In genomic region chr3:144201794-144202573, GRCm38 (mm10) we compare ENCODE assay signal across 8 mouse cellular contexts. TPM values are rescaled to one million over a fixed set of nuclear protein-coding genes. Genes with fewer than 3 reads are reported as not detected.
DNase-seq lines count a peak whose midpoint lies in the region; ATAC-seq lines count a peak whose summit lies in the region.

No protein-coding gene starts in this region.

- peak overlapping the region; percentile 66 for H3K9ac ChIP-seq in forebrain, embryonic 16.5 days (replicated peaks; ENCODE audit: low read depth, low read length)

- 0% methylated on average over 61 of the region's 64 CpGs for WGBS in forebrain, embryonic 16.5 days
- WGBS in hindbrain, embryonic 10.5 days = 1% methylated on average over 64 of the region's 64 CpGs

- DNase-seq in ES-CJ7 (ENCODE audit: low read depth, low spot score) = peak; percentile 79
- peak; percentile 62 for DNase-seq in c-Kit-positive CD71-positive TER-119-negative erythroid progenitor cells, embryonic 14.5 days (ENCODE audit: low read depth)
- DNase-seq in hindbrain, embryonic 10.5 days (ENCODE audit: low spot score) = peak; percentile 90
- peak; percentile 67 to 80 for DNase-seq in layer of hippocampus, postnatal 14 days (ENCODE audit: low spot score in 2 of 2)
- DNase-seq in right cerebral cortex, adult 2 months (ENCODE audit: low spot score in 2 of 2) = peak; percentile 64 to 71
- DNase-seq in urinary bladder, postnatal 10 days (ENCODE audit: low spot score) = peak; percentile 74

- peak; percentile 37 for ATAC-seq in forebrain, embryonic 16.5 days
- ATAC-seq in megakaryocyte, adult 5-6 weeks (ENCODE audit: poor library complexity, severe bottlenecking) = peak; percentile 39

- H3K27me3 ChIP-seq in forebrain, embryonic 16.5 days (replicated peaks; ENCODE audit: control insufficient read depth, insufficient read depth, low read length) = no peaks in the 10 kb centered on the region
- peaks cover 16% of the 10 kb centered on the region for H3K27me3 ChIP-seq in hindbrain, embryonic 10.5 days (ENCODE audit: insufficient read depth, poor library complexity, severe bottlenecking)

- no peaks in the 10 kb centered on the region for H3K9me3 ChIP-seq in forebrain, embryonic 16.5 days (ENCODE audit: control insufficient read depth, low read length)
- H3K9me3 ChIP-seq in hindbrain, embryonic 10.5 days = no peaks in the 10 kb centered on the region

- H3K4me2 ChIP-seq in forebrain, embryonic 16.5 days (ENCODE audit: low read length) = peak overlapping the region; percentile 88

- peak overlapping the region; percentile 98 for H3K27ac ChIP-seq in forebrain, embryonic 16.5 days (ENCODE audit: low read length)
- peak overlapping the region; percentile 99 for H3K27ac ChIP-seq in hindbrain, embryonic 10.5 days

- H3K4me3 ChIP-seq in forebrain, embryonic 16.5 days (replicated peaks; ENCODE audit: low read length) = peak overlapping the region; percentile 83
- peak overlapping the region; percentile 89 for H3K4me3 ChIP-seq in hindbrain, embryonic 10.5 days

- H3K4me1 ChIP-seq in forebrain, embryonic 16.5 days (replicated peaks; ENCODE audit: control insufficient read depth, insufficient read depth, low read length) = peaks cover 55% of the 10 kb centered on the region
- peaks cover 60% of the 10 kb centered on the region for H3K4me1 ChIP-seq in hindbrain, embryonic 10.5 days (replicated peaks)

- H3K36me3 ChIP-seq in forebrain, embryonic 16.5 days (ENCODE audit: control insufficient read depth, insufficient read depth) = no peaks in the 10 kb centered on the region
- H3K36me3 ChIP-seq in hindbrain, embryonic 10.5 days = peaks cover 19% of the 10 kb centered on the region; the same call in 1 of the 2 replicates

RNA-seq across cellular contexts. Expression of gene Lmo4, which starts 3.0 kb away (rescaled TPM):
- polyA plus RNA-seq in forebrain, embryonic 16.5 days (2015; fragmentation: Nextera tagmentation; extraction: Ambion mirVana) = 163 and 186 TPM in 2 replicates
- 41.1 and 46.5 TPM in 2 replicates for polyA plus RNA-seq in hindbrain, embryonic 10.5 days (2016; fragmentation: Nextera tagmentation; extraction: Ambion mirVana)
- 100 to 1,000 TPM; 181 to 190 TPM for total RNA-seq in layer of hippocampus, postnatal 14 days (2021)
- 324 and 340 TPM in 2 replicates for total RNA-seq in megakaryocyte, adult 5-6 weeks (2015)
- 83.8 and 92.4 TPM in 2 replicates for total RNA-seq in megakaryocyte, adult 5-6 weeks (2017)

Comparison
In these comparisons a context has a peak if more than half of its experiments do, and no peak if none do; other contexts are left out.
1. Peak in every context shown above with its lines: DNase-seq, ATAC-seq, H3K4me3 ChIP-seq and H3K27ac ChIP-seq.